Mouse (Mus musculus): ENCODE data around the gene Vac14.

Gene Vac14

GRCm38 (mm10) chr8:110750269-110750668, 131.9 kb downstream of the Vac14 start:
- DNase-seq (ENCODE audit: low spot score) = no peak

- DNase-seq (ENCODE audit: low spot score) = no peak
Measured at GRCm38 (mm10) chr8:110751490-110751889, 133.1 kb downstream of the Vac14 start.

- DNase-seq (ENCODE audit: low spot score) = no peak
Measured at GRCm38 (mm10) chr8:110754713-110755112, 136.3 kb downstream of the Vac14 start.

- no peak for DNase-seq (ENCODE audit: low spot score)
Measured at GRCm38 (mm10) chr8:110755511-110756170, 137.3 kb downstream of the Vac14 start.

GRCm38 (mm10) chr8:110756196-110756595, 137.8 kb downstream of the Vac14 start:
- no peak for DNase-seq (ENCODE audit: low spot score)

GRCm38 (mm10) chr8:110760280-110760940, 142.0 kb downstream of the Vac14 start:
- no peak for DNase-seq (ENCODE audit: low spot score)

GRCm38 (mm10) chr8:110761185-110761584, 142.8 kb downstream of the Vac14 start:
- no peak for DNase-seq (ENCODE audit: low spot score)

GRCm38 (mm10) chr8:110761988-110762387, 143.6 kb downstream of the Vac14 start:
- DNase-seq (ENCODE audit: low spot score) = no peak

- DNase-seq (ENCODE audit: low spot score) = no peak
Measured at GRCm38 (mm10) chr8:110764671-110765070, 146.3 kb downstream of the Vac14 start.

GRCm38 (mm10) chr8:110767261-110767660, 148.9 kb downstream of the Vac14 start:
- no peak for DNase-seq (ENCODE audit: low spot score)

Measured in spleen, adult 12 weeks (tissue).